Mouse (Mus musculus) kidney, postnatal 10 days (tissue): Measurements from ENCODE around the gene 3110018I06Rik.
A peak's percentile ranks its signal among the peaks of the same experiment; 100 is the strongest.

Experiments
- DNase-seq: peaks from one replicate; pipeline ENCODE4 v3.0.0; 2021; ENCODE audit warnings: mixed read lengths

3110018I06Rik gene

DNA sequence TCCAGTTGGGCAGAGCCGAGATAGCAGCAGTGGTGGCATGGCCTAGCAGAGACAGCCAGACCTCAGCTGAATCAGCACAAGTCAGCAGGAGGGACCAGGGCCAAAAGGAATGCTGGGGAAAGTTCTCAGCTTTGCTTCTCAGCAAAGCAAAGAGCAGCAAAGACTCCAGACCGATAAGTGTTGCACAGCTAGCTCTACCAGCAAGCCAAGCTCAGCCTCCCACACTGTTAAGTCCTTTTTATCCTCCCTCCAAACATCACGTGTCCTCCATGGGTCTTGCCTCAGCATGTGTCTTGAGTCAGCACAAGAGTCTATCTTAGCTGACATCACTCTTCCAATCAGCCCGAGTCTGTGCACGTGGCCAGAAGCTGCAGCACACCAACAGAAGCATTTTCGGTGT is at the start of gene 3110018I06Rik:
TSS of gene 3110018I06Rik (plus strand) at position 262 of the 400 bp plus-strand sequence.
- no peak for DNase-seq

DNA sequence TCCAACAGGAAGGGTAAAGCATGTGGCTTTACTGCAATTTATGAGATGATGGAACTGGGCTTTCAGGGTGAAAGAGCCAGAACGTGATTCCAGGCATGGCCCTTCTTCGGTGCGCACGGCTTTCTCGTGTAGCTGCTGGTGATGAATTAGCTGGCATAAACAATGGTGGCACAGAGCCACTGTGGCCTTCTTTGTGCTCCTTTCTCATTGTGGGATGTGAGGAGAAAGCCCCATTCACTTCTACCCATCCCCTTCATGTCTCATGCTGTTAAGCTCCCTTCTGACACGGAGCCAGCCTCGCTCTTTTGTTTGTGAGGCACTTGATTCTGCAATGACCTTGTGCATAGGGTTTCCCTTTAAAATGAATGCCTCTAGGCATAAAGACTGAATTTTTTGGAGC is 43.8 kb upstream of the 3110018I06Rik start:
- DNase-seq: no peak

- no peak for DNase-seq
These were observed 30.6 kb upstream of the 3110018I06Rik start for GRCm38 (mm10) chr12:107457835-107458234.

- DNase-seq: peak; percentile 88
These were observed 23.7 kb upstream of the 3110018I06Rik start for GRCm38 (mm10) chr12:107464731-107465130.

- DNase-seq: no peak
These were observed 11.8 kb upstream of the 3110018I06Rik start for GRCm38 (mm10) chr12:107476441-107477291.

- no peak for DNase-seq
These were observed 9.1 kb upstream of the 3110018I06Rik start for GRCm38 (mm10) chr12:107479350-107479749.

- DNase-seq: no peak
These were observed 5.4 kb upstream of the 3110018I06Rik start for GRCm38 (mm10) chr12:107483031-107483430.

GRCm38 (mm10) chr12:107491344-107491743 is 2.9 kb downstream of the 3110018I06Rik start:
- DNase-seq: no peak

GRCm38 (mm10) chr12:107496924-107497323 is 8.5 kb downstream of the 3110018I06Rik start:
- DNase-seq: no peak

- DNase-seq: no peak
These were observed 21.3 kb downstream of the 3110018I06Rik start for GRCm38 (mm10) chr12:107509661-107510237.

GRCm38 (mm10) chr12:107511112-107511511 is 22.7 kb downstream of the 3110018I06Rik start:
- DNase-seq: no peak

DNA sequence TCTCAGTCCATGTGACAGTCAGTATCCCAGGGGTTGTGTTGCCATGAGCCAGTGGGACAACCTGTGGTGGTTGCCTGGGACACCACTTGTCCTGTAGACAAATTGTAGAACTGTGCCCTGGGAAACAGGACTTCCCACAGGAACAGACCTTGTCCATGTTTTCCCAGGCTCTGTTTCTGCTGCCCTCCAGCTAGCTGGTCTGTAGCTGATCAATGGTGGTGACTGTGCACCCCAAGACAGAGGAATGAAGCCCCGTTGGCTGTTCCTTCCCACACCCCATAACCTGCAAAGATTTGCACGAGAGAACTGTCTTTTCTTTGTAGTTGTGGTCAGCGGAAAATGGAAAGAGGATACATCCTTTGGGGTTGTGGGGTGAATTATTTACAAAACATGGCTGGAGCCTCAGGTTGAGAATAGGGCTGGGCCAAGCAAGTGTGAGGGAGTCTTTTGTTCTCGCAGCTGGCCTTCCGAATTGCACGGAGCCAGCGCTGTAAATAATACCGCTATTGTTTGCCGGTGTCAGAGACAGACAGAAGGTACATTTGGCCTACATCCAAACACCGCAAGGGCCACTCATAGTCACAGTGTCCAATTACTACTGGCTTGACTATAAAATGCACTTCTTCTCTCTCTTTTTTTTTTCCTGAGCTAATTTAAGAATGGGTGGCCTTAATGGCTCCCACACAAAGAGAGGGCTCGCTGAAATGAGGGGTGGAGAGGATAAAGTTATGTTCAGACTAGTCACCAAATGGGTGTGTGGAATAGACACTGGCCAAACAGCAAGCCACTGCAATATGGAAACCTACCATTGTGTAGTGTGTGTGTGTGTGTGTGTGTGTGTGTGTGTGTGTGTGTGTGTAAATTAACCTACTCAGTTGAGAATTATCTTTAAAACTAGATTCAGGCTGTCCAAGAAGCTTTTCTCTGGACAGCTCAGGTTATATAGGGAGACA is 28.1 kb downstream of the 3110018I06Rik start:
- no peak for DNase-seq

- DNase-seq: no peak
These were observed 32.5 kb downstream of the 3110018I06Rik start for GRCm38 (mm10) chr12:107520941-107521340.

GRCm38 (mm10) chr12:107528346-107528880 is 40.0 kb downstream of the 3110018I06Rik start:
- DNase-seq: no peak

DNA sequence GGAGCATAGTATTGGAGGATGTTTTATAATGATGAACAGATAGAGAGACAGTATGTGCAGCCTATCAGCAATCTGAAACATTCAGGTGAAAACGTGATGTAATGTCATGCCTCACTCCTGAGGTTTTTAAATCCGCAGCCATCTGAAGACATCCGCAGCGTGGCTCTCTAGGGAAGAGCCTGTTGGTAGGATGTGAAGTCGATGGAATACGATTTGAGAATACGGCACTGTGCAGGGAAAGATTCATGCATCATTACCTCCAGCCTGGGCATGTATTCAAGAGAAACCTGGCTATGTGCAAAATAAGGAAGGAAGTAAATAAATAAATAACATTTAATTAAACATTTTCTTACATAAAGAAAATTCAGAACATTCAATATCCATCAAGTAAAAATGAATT is 44.4 kb downstream of the 3110018I06Rik start:
- DNase-seq: no peak
